13 mouse cellular contexts compared by ENCODE assay signal in genomic region chr10:120038194-120038593, GRCm38 (mm10).
DNase-seq lines count a peak whose midpoint lies in the region; ATAC-seq and TF ChIP-seq lines count a peak whose summit lies in the region.
"Had no signal": no experiment of that assay in that cellular context is flagged by ENCODE, and none has a peak within 500 bp of the region (broad histone marks: within the 10 kb centered on the region; RNA-seq: fewer than 3 reads in every experiment).

No protein-coding gene starts in this region.

- peak; percentile 33 for ATAC-seq in hindbrain, postnatal 0 days
- no peak for ATAC-seq in hindbrain, embryonic 11.5 days (ENCODE audit: low FRiP score)
- ATAC-seq in megakaryocyte progenitor cell, adult 5-6 weeks (replicated peaks; ENCODE audit: poor library complexity) = no peak
- no peak for ATAC-seq in kidney, embryonic 14.5 days (ENCODE audit: low FRiP score, low TSS enrichment)
- ATAC-seq: intestine, embryonic 15.5 days had no signal

- H3K36me3 ChIP-seq in hindbrain, postnatal 0 days (ENCODE audit: insufficient read depth, low read length) = 0 out of 2 replicates have a peak, but pooled peaks cover 4% of the 10 kb centered on the region
- H3K36me3 ChIP-seq in hindbrain, embryonic 11.5 days (ENCODE audit: control insufficient read depth, insufficient read depth, low read length) = no peaks in the 10 kb centered on the region
- no peaks in the 10 kb centered on the region for H3K36me3 ChIP-seq in kidney, embryonic 14.5 days (ENCODE audit: control insufficient read depth, insufficient read depth, low read length)
- H3K36me3 ChIP-seq: intestine, embryonic 15.5 days; liver, embryonic 15.5 days had no signal

- no peak overlapping the region; the same call in 1 of the 2 replicates for H3K27ac ChIP-seq in hindbrain, postnatal 0 days
- H3K27ac ChIP-seq in hindbrain, embryonic 11.5 days (ENCODE audit: low read depth, low read length) = no peak overlapping the region
- no peak overlapping the region for H3K27ac ChIP-seq in kidney, embryonic 14.5 days (ENCODE audit: low read depth, low read length)
- H3K27ac ChIP-seq: intestine, embryonic 15.5 days; liver, embryonic 15.5 days had no signal

- H3K9ac ChIP-seq in hindbrain, postnatal 0 days (replicated peaks; ENCODE audit: low read length) = no peak overlapping the region; the same call in 1 of the 2 replicates
- no peak overlapping the region for H3K9ac ChIP-seq in hindbrain, embryonic 11.5 days (ENCODE audit: low read depth, low read length)
- no peak overlapping the region for H3K9ac ChIP-seq in kidney, embryonic 14.5 days (ENCODE audit: low read depth, low read length)
- H3K9ac ChIP-seq: intestine, embryonic 15.5 days; liver, embryonic 15.5 days had no signal

- H3K4me1 ChIP-seq in hindbrain, postnatal 0 days (ENCODE audit: insufficient read depth, low read length) = peaks cover 10% of the 10 kb centered on the region; the same call in 1 of the 2 replicates
- H3K4me1 ChIP-seq in hindbrain, embryonic 11.5 days (replicated peaks; ENCODE audit: control insufficient read depth, insufficient read depth, low read length) = no peaks in the 10 kb centered on the region
- no peaks in the 10 kb centered on the region for H3K4me1 ChIP-seq in kidney, embryonic 14.5 days (ENCODE audit: control insufficient read depth, insufficient read depth, low read length)
- H3K4me1 ChIP-seq: intestine, embryonic 15.5 days; liver, embryonic 15.5 days; megakaryocyte, embryonic 14.5 days had no signal

- H3K4me2 ChIP-seq in hindbrain, postnatal 0 days (ENCODE audit: low read depth, low read length) = no peak overlapping the region
- no peak overlapping the region for H3K4me2 ChIP-seq in hindbrain, embryonic 11.5 days (replicated peaks; ENCODE audit: low read depth, low read length)
- no peak overlapping the region for H3K4me2 ChIP-seq in kidney, embryonic 14.5 days (replicated peaks; ENCODE audit: low read depth, low read length)
- H3K4me2 ChIP-seq: intestine, embryonic 15.5 days; liver, embryonic 15.5 days had no signal

- TF ChIP-seq CTCF in hindbrain, postnatal 0 days (IDR thresholded peaks at IDR 0.05; ENCODE audit: low read depth) = 0 out of 2 replicates have a peak, but pooled peaks have one; percentile 3

- H3K4me3 ChIP-seq in hindbrain, postnatal 0 days (ENCODE audit: low read length) = no peak overlapping the region
- no peak overlapping the region for H3K4me3 ChIP-seq in hindbrain, embryonic 11.5 days (ENCODE audit: low read depth, low read length)
- H3K4me3 ChIP-seq in kidney, embryonic 14.5 days (ENCODE audit: low read length) = no peak overlapping the region
- H3K4me3 ChIP-seq: intestine, embryonic 15.5 days; liver, embryonic 15.5 days; megakaryocyte, embryonic 14.5 days had no signal

- peak; percentile 45 for DNase-seq in hindbrain, postnatal 0 days (ENCODE audit: low spot score)
- DNase-seq in hindbrain, embryonic 11.5 days (ENCODE audit: low spot score) = no peak
- peak; percentile 58 to 86 for DNase-seq in frontal cortex, postnatal 36 days (ENCODE audit: low spot score in 2 of 2)
- peak; percentile 53 to 71 for DNase-seq in left cerebral cortex, adult 18-20 months (ENCODE audit: low spot score in 2 of 2)
- peak; percentile 86 for DNase-seq in telencephalon, adult 2 months (ENCODE audit: low read depth, low spot score)
- no peak for DNase-seq in cerebellum, adult 18-20 months
- DNase-seq: heart, adult 18-20 months; thymus, postnatal 14 days had no signal

- WGBS in hindbrain, postnatal 0 days = 67% methylated on average over 5 of the region's 5 CpGs
- 88% methylated on average over 5 of the region's 5 CpGs for WGBS in hindbrain, embryonic 11.5 days
- 91% methylated on average over 5 of the region's 5 CpGs for WGBS in kidney, embryonic 14.5 days

- H3K9me3 ChIP-seq in hindbrain, postnatal 0 days (ENCODE audit: low read length) = no peaks in the 10 kb centered on the region
- H3K9me3 ChIP-seq in hindbrain, embryonic 11.5 days (ENCODE audit: control insufficient read depth, low read length) = no peaks in the 10 kb centered on the region
- no peaks in the 10 kb centered on the region for H3K9me3 ChIP-seq in kidney, embryonic 14.5 days (ENCODE audit: control insufficient read depth, low read length)
- H3K9me3 ChIP-seq: intestine, embryonic 15.5 days; liver, embryonic 15.5 days had no signal

- H3K27me3 ChIP-seq in hindbrain, postnatal 0 days (ENCODE audit: insufficient read depth, low read length) = no peaks in the 10 kb centered on the region
- H3K27me3 ChIP-seq in hindbrain, embryonic 11.5 days (ENCODE audit: control insufficient read depth, insufficient read depth, low read length) = no peaks in the 10 kb centered on the region
- H3K27me3 ChIP-seq in kidney, embryonic 14.5 days (ENCODE audit: control insufficient read depth, insufficient read depth, low read length) = no peaks in the 10 kb centered on the region
- H3K27me3 ChIP-seq: intestine, embryonic 15.5 days; liver, embryonic 15.5 days; megakaryocyte, embryonic 14.5 days had no signal

Comparison
In these comparisons a context has a peak if more than half of its experiments do, and no peak if none do; other contexts are left out.
1. DNase-seq: peak in hindbrain, postnatal 0 days (single experiment), frontal cortex, postnatal 36 days (2 of 2), left cerebral cortex, adult 18-20 months (2 of 2) and telencephalon, adult 2 months (single experiment); none in hindbrain, embryonic 11.5 days (single experiment) and cerebellum, adult 18-20 months (0 of 2).